Mouse (Mus musculus) adipose tissue, adult 10 weeks (tissue): ENCODE measurements around the gene Adam4. TPM values are rescaled to one million over a fixed set of nuclear protein-coding genes. Genes with fewer than 3 reads are reported as not detected.

Experiments
- polyA plus RNA-seq: library from polyadenylated mRNA; stranded (reverse); fragments of 350-450 nt; fragmentation: Illumina TruSeq; extraction: RNeasy Lipid Tissue Mini Kit (QIAGEN cat#74804); gene quantifications from one replicate; pipeline ENCODE4 v1.2.3, GENCODE M21; 2014; ENCODE audit warnings: low read depth, low replicate concordance

Gene Adam4
- 1.0 TPM for polyA plus RNA-seq

DNA sequence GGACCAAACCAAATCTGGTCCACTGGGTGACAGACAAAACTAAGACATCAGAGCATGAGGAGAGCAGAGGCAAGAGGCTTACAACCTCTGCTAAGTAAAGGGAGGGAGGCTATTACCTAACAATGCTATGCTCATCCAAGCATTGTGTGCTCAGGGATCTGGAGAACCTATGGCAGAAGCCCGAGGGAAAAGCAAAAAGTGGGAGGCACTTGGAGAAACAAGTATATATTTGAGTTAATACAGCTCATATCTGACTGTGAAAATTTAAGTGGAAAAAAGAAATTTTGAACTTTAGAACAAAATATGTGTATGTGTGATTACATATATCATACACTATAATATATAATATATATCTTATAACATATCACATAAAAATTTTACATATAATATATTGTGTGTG is at the start of gene Adam4:
Gene Adam4, minus strand, starts transcription at position 101 of the 400 bp plus-strand sequence.

DNA sequence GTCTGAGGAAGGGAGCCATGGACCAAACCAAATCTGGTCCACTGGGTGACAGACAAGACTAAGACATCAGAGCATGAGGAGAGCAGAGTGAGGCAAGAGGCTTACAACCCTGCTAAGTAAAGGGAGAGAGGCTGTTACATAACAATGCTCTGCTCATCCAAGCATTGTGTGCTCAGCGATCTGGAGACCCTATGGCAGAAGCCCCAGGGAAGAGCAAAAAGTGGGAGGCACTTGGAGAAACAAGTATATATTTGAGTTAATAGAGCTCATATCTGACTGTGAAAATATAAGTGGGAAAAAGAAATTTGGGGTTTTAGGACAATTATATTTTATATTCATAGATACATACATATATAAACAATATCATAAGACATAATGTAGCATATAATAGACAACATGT is 42.4 kb downstream of the Adam4 start, which contains the start of gene Gm4787:
Gene Gm4787, minus strand, starts transcription at position 101 of the 400 bp plus-strand sequence.

Other genes with a start within 250 kb of the Adam4 start
- gene Slc8a3, start 88.8 kb downstream of the Adam4 start, polyA plus RNA-seq = 0.17 TPM
- 2.3 TPM for gene Gm4787, start 42.5 kb downstream of the Adam4 start, polyA plus RNA-seq
- 95.4 TPM for gene Cox16, start 63.2 kb upstream of the Adam4 start, polyA plus RNA-seq
- 13.1 TPM for gene Gm20498, start 111.0 kb upstream of the Adam4 start, polyA plus RNA-seq
- 25.5 TPM for gene Synj2bp, start 111.0 kb upstream of the Adam4 start, polyA plus RNA-seq
- gene Adam21, start 146.5 kb upstream of the Adam4 start, polyA plus RNA-seq = 0.36 TPM
- 26.6 TPM for gene Med6, start 173.1 kb upstream of the Adam4 start, polyA plus RNA-seq
- 4.0 TPM for gene Ttc9, start 209.3 kb upstream of the Adam4 start, polyA plus RNA-seq